Mouse (Mus musculus) skeletal muscle tissue, adult 2 months (tissue): Measurements from ENCODE around the gene Prrc2b.

Source experiments
- DNase-seq: peaks from one replicate; pipeline ENCODE4 v3.0.0-alpha.2; 2012; ENCODE audit warnings: low read depth, low spot score

Gene Prrc2b

GRCm38 (mm10) chr2:32222057-32222456, 71.2 kb downstream of the Prrc2b start:
- no peak for DNase-seq

GRCm38 (mm10) chr2:32235433-32235832, 84.6 kb downstream of the Prrc2b start:
- no peak for DNase-seq

- DNase-seq: peak; percentile 96
Observed at GRCm38 (mm10) chr2:32235886-32236759, 85.2 kb downstream of the Prrc2b start, which contains the start of gene Pomt1. Pomt1 (plus strand) TSS chr2:32236590.

GRCm38 (mm10) chr2:32236760-32237487, 86.0 kb downstream of the Prrc2b start:
- DNase-seq: no peak

GRCm38 (mm10) chr2:32237571-32237970, 86.7 kb downstream of the Prrc2b start:
- no peak for DNase-seq

GRCm38 (mm10) chr2:32238708-32239435, 88.0 kb downstream of the Prrc2b start:
- DNase-seq: no peak

- no peak for DNase-seq
Observed at GRCm38 (mm10) chr2:32240591-32240990, 89.7 kb downstream of the Prrc2b start.

- no peak for DNase-seq
Observed at GRCm38 (mm10) chr2:32242986-32243385, 92.1 kb downstream of the Prrc2b start.

- DNase-seq: no peak
Observed at GRCm38 (mm10) chr2:32246741-32247140, 95.9 kb downstream of the Prrc2b start.

- peak; percentile 57 for DNase-seq
Observed at GRCm38 (mm10) chr2:32248377-32249361, 97.8 kb downstream of the Prrc2b start.

GRCm38 (mm10) chr2:32251791-32252527, 101.1 kb downstream of the Prrc2b start:
- DNase-seq: peak; percentile 76

GRCm38 (mm10) chr2:32252658-32253057, 101.8 kb downstream of the Prrc2b start:
- no peak for DNase-seq

- DNase-seq: no peak
Observed at GRCm38 (mm10) chr2:32253352-32253751, 102.5 kb downstream of the Prrc2b start.

- no peak for DNase-seq
Observed at GRCm38 (mm10) chr2:32254563-32254962, 103.7 kb downstream of the Prrc2b start.

GRCm38 (mm10) chr2:32256273-32256672, 105.4 kb downstream of the Prrc2b start:
- no peak for DNase-seq

GRCm38 (mm10) chr2:32258887-32259533, 108.1 kb downstream of the Prrc2b start:
- DNase-seq: no peak

GRCm38 (mm10) chr2:32259657-32260417, 109.0 kb downstream of the Prrc2b start, which contains the start of gene Uck1:
Uck1 (minus strand) TSS chr2:32260159.
- peak; percentile 93 for DNase-seq

GRCm38 (mm10) chr2:32260635-32261034, 109.8 kb downstream of the Prrc2b start:
- no peak for DNase-seq

GRCm38 (mm10) chr2:32275823-32276222, 124.9 kb downstream of the Prrc2b start:
- no peak for DNase-seq
